Mouse (Mus musculus): Measurements from ENCODE around the gene Hoxd10.

Gene Hoxd10

DNA sequence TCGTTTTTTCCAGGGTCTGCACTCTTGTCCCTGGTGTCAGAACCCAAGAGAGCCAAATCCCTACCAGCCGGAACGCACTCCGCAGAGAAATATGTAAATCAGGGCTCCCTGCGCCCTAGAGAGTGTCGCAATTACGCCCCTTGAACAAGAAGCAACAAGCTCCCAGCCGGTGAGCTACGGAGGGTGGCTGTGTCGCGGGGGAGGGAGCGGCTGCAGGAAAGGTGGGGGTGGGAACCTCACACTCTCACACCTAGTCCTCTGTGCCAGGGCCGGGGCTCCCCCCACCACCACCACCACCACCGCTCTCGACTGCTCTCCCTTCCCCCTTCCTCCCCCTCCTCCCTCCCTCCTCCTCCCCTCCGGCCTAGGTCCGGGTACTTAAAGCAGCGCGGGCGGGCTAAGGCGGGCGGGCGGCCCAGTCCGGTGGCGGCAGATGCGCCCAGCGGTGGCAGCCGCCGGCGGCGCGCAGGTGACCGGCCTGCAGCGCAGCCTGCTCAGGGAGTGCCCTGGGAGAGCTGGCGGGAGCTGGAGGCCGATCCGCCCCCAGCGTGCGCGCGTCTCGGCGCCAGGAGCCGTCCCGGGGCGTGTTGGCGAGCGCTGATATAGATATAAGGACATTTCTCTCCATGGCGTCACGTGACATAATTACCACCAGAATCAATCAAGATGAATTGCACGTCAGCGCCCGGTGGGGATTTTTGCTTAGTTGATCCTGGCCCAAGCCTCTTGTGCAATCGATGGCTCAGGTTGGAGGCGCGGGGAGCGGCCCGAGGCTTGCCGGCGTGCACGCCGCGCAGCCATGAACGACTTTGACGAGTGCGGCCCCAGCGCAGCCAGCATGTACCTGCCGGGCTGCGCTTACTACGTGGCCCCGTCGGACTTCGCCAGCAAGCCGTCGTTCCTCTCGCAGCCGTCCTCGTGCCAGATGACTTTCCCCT, 9.9 kb upstream of the Hoxd10 start:
- no peak for DNase-seq (ENCODE audit: low spot score)

- no peak for DNase-seq (ENCODE audit: low spot score)
Observed at GRCm38 (mm10) chr2:74682796-74683195, 8.9 kb upstream of the Hoxd10 start.

GRCm38 (mm10) chr2:74683471-74683951, 8.2 kb upstream of the Hoxd10 start:
- no peak for DNase-seq (ENCODE audit: low spot score)

DNA sequence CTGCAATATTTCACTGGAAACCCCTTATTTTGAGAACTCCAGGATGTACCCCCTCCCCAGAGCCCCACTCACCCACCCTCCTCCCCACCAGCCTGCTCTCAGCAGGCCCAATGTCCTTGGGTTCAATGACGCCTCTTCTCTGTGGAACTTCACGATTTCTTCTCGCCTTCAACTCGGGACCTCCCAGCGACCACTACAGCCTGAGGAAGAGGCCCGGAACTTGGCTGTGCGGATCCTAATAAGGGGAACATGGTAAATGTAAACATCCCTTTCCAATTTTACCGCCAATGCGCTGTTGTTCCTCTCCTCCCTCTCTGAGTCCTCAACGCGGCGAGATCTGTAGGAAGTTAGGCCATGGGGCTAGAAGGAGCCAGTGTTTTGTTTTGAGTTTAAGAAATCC, 7.6 kb upstream of the Hoxd10 start:
- no peak for DNase-seq (ENCODE audit: low spot score)

- no peak for DNase-seq (ENCODE audit: low spot score)
Observed at GRCm38 (mm10) chr2:74685059-74685603, 6.6 kb upstream of the Hoxd10 start.

GRCm38 (mm10) chr2:74686301-74686987, 5.3 kb upstream of the Hoxd10 start:
- DNase-seq (ENCODE audit: low spot score): peak; percentile 82

DNA sequence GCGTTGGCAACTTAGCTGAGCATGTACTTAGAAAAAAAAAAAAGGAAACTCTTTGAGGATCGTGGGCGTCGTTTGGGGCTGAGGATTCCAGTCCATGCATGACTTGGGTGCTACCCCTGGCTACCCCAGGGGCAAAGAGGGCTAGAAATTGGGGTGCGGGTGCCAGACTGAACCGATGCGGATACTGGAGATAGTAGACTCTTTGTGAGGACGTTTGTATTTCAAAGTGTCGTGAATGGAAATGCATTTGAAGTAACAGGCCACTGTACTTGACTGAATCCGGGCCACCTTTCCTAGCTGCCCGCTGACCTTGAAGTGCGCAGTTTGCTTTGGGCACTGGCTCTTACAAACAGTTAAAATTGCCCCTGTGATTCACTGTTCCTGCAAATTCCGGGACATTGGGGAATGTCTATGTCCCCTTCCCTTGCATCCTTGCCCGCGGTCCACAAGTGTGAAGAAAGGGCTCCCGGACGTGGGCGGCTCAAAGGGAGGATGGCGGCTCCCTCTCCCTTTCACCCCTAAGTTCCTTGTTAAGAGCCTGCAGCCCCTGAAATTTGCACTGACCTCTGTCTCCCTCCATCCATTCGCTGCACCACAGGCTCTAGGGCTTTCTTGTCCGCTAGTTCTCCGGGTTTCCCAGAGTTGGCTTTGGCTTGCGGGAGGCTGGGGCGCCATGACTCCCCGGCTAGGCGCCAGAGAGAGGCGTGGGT, 4.6 kb upstream of the Hoxd10 start:
- no peak for DNase-seq (ENCODE audit: low spot score)

- DNase-seq (ENCODE audit: low spot score): no peak
Observed at GRCm38 (mm10) chr2:74687698-74688555, 3.8 kb upstream of the Hoxd10 start.

GRCm38 (mm10) chr2:74688795-74689573, 2.7 kb upstream of the Hoxd10 start:
- DNase-seq (ENCODE audit: low spot score): no peak

DNA sequence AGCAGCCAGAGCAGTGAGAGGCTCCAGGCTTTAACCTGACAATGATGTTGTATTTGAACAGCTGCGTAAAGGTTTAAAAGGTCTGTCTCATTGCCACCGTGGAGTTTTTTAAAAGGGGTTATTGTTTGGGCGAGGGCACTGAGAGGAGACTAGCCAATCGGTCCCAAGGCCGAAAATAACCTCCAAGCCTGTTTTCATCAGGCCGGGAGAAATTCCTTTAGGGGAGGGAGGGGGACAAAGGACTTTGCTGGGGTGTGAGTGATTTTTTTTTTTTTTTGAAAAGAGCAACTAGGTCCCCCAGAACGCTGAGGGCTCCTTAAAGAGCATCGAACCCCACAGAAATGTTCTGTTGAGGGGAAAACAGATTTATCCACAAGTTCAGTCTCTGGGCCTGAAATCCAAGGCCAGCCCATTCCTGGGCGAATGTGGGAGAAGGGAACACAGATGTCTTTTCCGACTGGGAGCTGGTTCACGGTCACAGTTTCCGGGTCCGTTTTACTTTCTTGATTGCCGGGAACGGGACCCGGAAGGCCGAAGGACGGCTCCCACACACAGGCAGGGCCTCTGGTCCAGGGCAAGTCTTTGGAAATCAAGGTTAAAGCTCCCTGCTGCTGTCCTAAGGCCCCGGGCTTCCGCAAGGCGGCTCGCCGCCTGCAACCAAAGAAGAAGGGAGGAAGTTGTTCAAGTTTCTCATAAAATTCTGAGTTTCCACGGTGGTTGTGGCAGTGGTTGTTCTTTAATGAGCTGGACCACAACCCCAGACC, 2.0 kb upstream of the Hoxd10 start:
- no peak for DNase-seq (ENCODE audit: low spot score)

DNA sequence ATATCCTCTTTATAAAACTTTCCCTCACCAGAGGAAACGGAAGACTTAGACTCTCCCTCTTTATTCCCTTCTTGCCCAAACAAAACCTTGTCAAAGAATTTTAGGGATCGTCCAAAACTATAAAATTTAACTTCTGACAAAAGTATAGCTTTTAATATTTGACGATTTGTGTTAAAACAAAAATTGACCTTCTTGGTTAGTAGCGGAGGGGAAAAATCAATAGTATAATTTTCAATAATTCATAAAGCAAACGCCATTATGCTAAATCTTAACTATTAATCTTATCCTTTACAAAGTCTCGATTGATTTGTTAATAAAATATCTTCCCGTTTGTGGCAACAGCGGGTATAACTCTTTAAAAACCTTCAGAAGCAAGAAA, 1.4 kb upstream of the Hoxd10 start:
- DNase-seq (ENCODE audit: low spot score): no peak

GRCm38 (mm10) chr2:74691995-74692807, 477 bp downstream of the Hoxd10 start:
- no peak for DNase-seq (ENCODE audit: low spot score)

DNA sequence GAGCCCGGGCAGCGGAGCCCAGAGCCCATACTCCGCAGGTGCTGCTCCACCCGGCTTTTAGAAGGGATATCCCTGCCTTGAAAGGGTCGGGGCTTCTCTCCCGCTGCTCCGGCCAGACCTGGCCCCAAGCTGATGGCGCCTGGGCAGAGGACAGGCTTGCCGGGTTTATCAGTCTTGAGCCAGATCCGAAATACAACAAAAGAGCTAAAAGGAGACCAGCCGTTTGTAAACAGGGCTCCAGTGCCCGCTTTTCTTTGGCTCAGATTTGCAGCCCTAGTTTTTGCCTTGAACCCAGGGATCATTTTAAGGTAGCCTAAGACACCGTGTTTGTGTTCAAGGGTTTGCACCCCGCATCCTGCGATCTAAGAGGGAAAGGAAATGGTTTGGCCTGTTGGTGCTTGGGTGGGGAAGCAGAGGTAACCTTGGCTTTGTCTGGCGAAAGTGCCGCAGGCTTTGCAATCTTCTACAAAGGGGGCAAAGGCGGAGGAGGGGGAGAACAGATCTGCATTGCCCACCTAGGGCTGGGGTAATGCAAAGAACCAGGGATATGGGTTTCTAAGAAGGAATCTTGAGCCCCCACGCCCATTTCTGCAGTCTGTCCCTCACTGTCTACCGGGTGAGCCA, 1.2 kb downstream of the Hoxd10 start:
- no peak for DNase-seq (ENCODE audit: low spot score)

- DNase-seq (ENCODE audit: low spot score): no peak
Observed at GRCm38 (mm10) chr2:74693432-74693827, 1.7 kb downstream of the Hoxd10 start.

DNA sequence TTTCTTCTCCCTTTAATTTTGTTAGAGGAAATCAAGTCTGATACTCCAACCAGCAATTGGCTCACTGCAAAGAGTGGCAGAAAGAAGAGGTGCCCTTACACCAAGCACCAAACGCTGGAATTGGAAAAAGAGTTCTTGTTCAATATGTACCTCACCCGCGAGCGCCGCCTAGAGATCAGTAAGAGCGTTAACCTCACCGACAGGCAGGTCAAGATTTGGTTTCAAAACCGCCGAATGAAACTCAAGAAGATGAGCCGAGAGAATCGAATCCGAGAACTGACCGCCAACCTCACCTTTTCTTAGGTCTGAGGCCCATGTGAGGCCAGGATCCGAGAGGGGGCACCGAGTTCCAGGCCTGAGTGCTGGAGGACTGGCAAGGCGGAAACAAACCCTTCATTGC, 2.3 kb downstream of the Hoxd10 start:
- no peak for DNase-seq (ENCODE audit: low spot score)

GRCm38 (mm10) chr2:74695383-74695782, 3.7 kb downstream of the Hoxd10 start:
- no peak for DNase-seq (ENCODE audit: low spot score)

DNA sequence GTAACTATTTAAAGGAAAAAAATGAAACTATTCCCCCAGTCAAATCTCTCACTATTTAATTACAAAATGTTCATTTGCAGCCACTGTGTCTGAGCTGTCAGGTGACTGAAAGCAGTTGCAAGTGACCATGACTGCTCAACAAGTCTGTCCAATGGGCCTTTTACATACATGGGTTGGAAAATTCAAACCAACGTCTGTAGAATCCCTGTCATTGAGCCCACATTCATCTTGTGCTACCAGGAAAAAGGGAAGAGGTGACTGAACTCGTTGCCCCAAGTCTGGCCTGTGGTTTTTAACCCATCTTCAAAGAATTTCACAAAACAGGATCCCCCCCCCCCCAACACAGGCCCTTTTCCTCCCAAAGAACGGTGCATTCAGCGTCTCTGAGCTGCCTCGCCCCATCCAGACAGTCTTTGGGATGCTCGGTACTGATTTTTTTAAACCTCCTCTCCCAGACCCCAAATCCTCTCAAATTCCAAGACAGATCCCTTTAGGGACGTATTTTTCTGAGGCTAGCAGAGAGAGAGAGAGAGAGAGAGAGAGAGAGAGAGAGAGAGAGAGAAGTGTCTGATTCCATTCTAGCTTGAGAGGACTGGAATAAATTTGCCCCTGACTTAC, 4.2 kb downstream of the Hoxd10 start:
- no peak for DNase-seq (ENCODE audit: low spot score)
